Mouse (Mus musculus) induced T-regulatory cell, adult 2 months (primary cell): ENCODE measurements around the gene Sulf2.

Source experiments
- DNase-seq: peaks from one replicate; pipeline ENCODE4 v3.0.0-alpha.2; 2012; ENCODE audit warnings: low read depth

Sulf2 gene

GRCm38 (mm10) chr2:166084964-166085363 is 70.5 kb downstream of the Sulf2 start:
- peak; percentile 72 for DNase-seq

GRCm38 (mm10) chr2:166084111-166084510 is 71.4 kb downstream of the Sulf2 start:
- DNase-seq = no peak

- peak; percentile 44 for DNase-seq
Measured at GRCm38 (mm10) chr2:166083542-166084031, 71.9 kb downstream of the Sulf2 start.

- DNase-seq = no peak
Measured at GRCm38 (mm10) chr2:166082661-166083060, 72.8 kb downstream of the Sulf2 start.

GRCm38 (mm10) chr2:166082193-166082592 is 73.3 kb downstream of the Sulf2 start:
- peak; percentile 88 for DNase-seq

- no peak for DNase-seq
Measured at GRCm38 (mm10) chr2:166080967-166081750, 74.3 kb downstream of the Sulf2 start.

GRCm38 (mm10) chr2:166079961-166080885 is 75.2 kb downstream of the Sulf2 start:
- DNase-seq = no peak

- no peak for DNase-seq
Measured at GRCm38 (mm10) chr2:166079231-166079630, 76.2 kb downstream of the Sulf2 start.

- no peak for DNase-seq
Measured at GRCm38 (mm10) chr2:166077371-166077770, 78.1 kb downstream of the Sulf2 start.

- DNase-seq = no peak
Measured at GRCm38 (mm10) chr2:166074322-166074721, 81.1 kb downstream of the Sulf2 start.

- DNase-seq = no peak
Measured at GRCm38 (mm10) chr2:166073082-166073481, 82.4 kb downstream of the Sulf2 start.

GRCm38 (mm10) chr2:166071889-166072288 is 83.6 kb downstream of the Sulf2 start:
- DNase-seq = no peak

GRCm38 (mm10) chr2:166071481-166071880 is 84.0 kb downstream of the Sulf2 start:
- no peak for DNase-seq

- no peak for DNase-seq
Measured at GRCm38 (mm10) chr2:166069738-166070137, 85.7 kb downstream of the Sulf2 start.

- DNase-seq = no peak
Measured at GRCm38 (mm10) chr2:166069164-166069563, 86.3 kb downstream of the Sulf2 start.

GRCm38 (mm10) chr2:166068261-166068660 is 87.2 kb downstream of the Sulf2 start:
- no peak for DNase-seq

GRCm38 (mm10) chr2:166066434-166066833 is 89.0 kb downstream of the Sulf2 start:
- no peak for DNase-seq

GRCm38 (mm10) chr2:166062431-166062830 is 93.0 kb downstream of the Sulf2 start:
- no peak for DNase-seq

GRCm38 (mm10) chr2:166062008-166062407 is 93.5 kb downstream of the Sulf2 start:
- DNase-seq = no peak

GRCm38 (mm10) chr2:166059684-166060423 is 95.6 kb downstream of the Sulf2 start:
- peak; percentile 75 for DNase-seq

GRCm38 (mm10) chr2:166054002-166054539 is 101.4 kb downstream of the Sulf2 start:
- DNase-seq = no peak

GRCm38 (mm10) chr2:166051966-166052365 is 103.5 kb downstream of the Sulf2 start:
- no peak for DNase-seq
